Mouse (Mus musculus): ENCODE measurements around the gene Gabarapl2.
A peak's percentile ranks its signal among the peaks of the same experiment; 100 is the strongest.

The Gabarapl2 gene

DNA sequence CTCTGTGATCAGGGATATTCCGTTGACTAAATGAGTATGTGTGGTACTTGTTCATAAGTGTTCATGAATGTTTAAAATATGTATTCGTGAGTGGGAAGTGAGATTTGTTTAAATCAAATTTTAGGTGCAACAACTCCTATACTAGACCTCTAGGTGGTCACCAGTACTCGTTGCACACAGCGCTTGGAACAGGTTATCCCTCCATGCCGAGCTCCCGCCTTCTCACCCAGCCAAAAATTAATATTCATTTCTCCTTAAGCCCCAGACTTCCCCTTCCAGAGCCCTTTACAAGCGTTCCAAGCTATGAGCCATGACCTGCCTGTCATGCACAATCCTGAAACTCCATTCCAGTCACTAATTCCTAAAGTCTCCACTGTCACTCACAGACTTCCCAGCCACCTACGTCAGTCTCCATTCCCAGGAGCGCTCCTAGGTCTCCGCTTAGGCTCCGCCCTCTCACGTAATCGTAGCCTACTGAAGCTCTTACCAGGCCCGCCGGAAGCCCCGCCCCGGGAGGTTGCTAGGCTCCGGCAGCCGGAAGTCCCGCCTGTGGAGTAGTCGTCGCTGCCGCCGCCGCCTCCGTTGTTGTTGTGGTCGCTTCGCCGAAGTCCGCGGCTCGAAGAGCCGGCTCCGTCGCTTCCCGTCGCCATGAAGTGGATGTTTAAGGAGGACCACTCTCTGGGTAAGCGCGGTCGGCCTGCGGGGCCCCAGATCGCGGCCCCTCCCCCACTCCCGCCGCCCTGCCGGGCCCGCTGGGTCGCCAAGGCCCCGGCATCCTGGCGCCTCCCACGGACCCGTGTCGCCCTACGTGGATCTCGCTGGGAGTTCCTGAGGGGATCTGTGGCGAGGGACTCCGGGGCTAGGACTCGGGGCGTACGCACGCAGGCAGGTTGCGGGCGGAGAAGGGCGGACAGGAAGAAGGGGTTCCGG is at the start of gene Gabarapl2:
Gene Gabarapl2 (plus strand): TSS at position 533 of the 930 bp plus-strand sequence.
- DNase-seq (ENCODE audit: low spot score): peak; percentile 99

DNA sequence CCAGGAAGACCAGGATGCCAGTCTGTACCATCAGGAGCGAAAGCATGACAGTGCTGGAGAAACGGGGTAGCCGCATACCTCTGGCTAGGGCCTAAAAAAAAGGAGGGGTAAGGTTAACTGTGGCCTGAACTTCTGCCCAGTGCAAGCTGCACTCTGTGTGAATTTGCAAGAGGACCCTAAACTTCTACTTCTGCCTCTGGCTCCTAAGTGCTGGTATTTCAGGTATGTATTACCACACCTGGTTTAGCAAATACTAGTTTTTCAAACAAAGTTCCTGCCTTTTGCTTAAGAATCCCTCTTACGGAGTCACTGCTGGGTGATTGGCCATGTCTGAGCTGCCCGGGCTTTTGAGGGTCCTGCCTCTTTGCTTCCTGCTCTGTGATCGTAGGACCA is 49.6 kb upstream of the Gabarapl2 start:
- DNase-seq (ENCODE audit: low spot score): no peak

DNA sequence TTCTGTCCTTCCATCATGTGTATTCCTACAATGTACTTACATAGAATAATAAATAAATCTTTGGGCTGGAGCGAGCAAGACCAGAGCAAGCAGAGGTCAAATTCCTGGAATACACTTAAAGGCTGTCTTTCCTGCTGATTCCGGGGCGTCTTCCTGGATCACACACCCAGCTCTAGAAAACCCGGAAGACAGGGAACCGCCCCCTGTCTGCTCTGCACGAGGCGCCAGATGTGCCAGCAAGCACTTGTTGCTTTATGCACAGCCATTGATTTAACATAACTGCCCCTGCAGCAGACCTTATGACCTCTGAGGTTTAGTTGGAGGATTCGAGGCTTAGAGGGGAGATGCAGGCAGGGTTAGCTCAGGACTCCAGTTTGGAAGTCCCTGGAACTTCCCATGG is 48.5 kb upstream of the Gabarapl2 start:
- DNase-seq (ENCODE audit: low spot score): no peak

DNA sequence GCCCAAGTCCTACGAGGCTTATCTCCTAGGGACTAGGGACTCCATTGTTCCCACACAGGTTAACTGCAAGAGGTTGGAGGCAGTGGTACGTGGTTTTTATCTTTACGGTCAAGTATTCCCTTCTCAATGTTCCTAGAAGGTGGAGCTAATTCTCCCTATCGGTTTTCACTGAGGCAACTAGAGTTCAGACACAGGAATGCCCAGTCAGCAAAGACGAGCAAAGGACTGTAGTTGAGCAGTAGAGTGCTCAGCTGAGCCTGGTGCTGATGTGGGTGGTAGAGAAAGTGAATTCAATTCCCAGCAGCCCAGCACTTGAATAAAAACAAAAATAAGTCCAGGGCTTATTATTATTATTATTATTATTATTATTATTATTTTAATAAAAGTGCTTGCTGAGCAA is 47.9 kb upstream of the Gabarapl2 start:
- no peak for DNase-seq (ENCODE audit: low spot score)

DNA sequence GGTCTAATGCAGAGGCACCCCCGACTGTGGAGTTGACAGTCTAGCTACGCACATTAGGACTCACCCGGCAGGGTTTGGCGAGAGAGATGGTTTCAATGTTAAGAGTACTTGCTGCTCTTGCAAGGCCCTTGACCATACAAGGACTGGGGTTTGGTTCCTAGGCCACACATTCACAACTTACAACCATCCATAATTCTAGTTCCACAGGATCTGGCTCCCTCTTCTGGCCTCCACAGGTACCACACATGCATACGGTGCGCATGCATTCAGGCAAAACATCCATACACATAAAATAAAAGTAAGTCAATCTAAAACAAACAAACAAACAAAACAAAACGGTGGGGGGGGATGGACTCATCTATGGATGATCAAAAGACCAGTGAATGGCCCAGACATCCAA is 45.5 kb upstream of the Gabarapl2 start:
- no peak for DNase-seq (ENCODE audit: low spot score)

DNA sequence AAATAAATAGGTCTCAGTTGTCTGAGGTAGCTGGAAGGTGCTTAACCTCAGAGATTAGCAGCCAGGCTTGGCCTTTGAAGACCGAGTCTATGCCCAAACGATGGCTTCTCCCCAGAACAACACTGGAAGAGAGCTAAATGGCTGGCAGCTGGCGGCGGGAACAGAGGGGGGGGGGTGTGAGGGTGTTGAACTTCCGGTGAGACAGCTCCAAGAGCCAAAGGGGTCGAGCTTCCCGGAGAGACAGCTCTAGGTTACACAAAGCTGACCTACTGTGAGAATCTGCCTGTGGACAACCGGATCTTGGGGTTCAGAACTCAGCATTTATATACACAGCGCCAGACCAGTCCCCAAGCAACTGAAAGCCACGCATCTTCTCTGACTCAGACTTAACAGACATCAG is 41.9 kb upstream of the Gabarapl2 start:
- no peak for DNase-seq (ENCODE audit: low spot score)

DNA sequence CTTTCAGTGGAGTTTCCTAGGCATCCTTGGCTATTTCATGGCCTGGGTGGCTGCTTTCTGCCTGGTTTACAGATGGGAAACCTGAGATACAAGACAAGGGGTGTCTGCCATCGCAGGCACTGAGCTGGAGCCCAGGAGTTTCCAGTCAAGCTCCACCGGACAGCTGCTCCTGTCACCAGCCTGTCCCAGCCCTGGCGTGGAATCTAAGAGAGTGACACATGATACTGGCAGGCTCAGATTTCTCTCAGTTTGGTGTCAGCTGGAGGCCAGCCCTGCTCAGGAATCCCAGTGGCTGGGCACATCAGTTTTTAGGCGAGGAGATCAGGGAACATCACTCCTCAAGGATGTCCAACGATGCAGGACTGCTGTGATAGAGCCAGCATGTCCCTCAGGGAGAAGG is 38.4 kb upstream of the Gabarapl2 start:
- DNase-seq (ENCODE audit: low spot score): no peak

DNA sequence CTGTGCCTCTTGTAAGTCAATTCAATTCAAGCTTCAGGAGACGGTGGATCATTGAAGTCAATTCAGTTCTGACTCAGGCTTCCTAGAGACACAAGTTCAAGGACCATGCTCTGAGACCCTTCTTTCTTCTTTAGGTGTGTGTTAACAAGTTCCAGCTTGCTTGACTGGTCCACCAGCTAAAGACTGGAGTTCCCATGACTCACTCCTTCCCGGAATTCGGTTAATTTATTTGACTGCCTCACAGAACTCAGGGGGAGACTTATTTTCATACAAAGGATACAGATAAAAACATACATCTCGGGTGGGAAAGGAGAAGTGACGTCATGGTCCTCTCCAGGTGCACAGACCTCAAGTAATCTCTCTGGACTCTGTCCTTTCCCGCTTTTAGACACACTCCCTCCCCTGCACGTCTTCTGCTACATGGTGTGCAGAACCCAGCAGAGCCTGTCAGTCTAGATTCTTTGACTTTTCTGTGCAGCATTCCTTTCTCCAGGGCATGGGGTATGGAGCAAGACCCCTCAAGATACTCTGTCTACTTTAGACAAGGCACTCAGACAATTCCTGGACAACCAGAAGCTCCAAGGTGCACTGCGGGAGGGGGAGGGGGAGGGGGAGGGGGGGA is 34.9 kb upstream of the Gabarapl2 start:
- DNase-seq (ENCODE audit: low spot score): no peak

DNA sequence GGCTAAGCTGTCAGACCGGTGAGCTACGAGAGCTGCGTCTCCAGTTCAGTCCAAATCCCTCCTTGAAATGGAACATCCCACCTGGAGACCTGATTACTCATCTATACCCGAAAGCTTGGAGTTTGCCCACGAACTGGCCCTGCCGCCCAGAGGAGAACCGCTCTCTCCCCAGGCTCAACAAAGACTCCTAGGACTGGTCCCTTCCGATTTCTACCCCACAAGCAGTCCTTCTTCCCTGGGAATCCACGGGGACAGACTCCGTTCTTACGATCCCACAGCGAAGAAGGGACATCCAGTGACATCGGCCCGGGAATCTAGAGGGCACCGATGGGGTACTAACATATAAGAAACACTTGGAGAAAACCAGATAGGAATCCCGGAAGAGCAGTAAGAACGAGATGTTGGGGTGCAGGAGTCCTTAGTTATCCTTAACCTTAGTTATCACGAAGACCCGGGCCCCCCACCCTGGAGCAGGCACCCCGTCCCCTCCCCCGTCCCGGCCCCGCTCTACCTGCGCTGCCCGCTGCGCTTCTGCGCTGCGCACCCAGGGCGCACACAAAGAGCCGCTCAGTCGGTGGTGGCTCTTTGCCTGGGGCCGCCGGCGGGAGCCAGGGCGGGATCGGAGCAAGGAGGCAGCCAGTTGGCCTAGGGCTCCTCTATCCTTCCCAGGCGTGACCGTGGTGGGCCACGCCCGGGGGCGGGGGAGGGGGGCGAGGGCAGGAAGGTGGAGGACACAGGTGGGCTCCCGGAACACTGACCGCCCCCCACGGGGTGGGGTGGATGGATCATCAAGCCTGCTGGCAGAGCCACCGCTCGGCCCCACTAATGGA is 30.7 kb upstream of the Gabarapl2 start, which contains the start of gene Chst5:
Gene Chst5 (minus strand): TSS at position 827 of the 830 bp plus-strand sequence.
- DNase-seq (ENCODE audit: low spot score): no peak

DNA sequence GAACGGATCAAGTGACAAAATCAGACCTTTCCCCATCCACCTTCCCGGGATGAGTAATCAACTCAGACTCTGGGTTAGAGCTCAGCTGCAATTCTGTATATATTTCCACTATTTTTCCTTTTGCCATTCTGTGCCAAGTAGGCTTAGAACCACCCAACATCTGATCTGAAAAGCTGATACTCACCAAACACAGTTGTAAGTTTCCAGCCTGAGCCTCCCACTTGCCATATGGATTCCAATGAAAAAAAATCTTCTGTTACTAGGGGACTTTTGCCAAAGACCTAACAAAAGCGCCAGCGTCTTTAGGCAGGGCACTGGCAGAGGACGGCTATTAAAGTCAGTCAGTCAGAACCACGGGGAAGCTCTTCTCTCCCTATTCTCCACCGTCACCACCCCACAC is 28.9 kb upstream of the Gabarapl2 start:
- no peak for DNase-seq (ENCODE audit: low spot score)

DNA sequence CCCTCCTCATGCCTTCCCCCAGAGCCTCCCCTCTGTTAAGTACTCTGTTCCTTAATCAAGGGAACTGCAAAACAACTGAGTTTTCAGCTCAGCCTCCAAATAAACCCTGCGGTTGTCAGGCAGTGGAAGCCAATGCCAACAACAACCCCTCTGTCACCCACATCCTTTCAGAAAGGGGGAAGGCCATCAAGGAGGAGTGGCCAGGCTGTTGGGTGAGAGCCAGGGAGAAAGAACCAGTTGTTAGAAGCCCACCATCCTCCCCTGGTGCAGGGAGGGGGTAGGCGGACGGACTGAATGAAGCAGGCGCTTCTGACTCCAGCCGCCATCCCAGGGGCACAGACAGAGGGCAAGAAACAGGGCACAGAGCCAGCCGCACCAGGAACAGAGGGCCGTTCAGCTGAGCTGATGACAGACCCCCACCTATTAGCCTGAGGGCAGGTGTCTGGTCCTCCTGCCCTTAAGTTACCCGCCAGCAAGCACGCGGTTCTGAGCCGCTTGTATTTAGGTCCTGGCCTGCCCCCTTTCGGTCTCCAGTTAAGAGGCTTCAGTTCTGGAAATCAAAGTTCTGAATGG is 27.6 kb upstream of the Gabarapl2 start:
- no peak for DNase-seq (ENCODE audit: low spot score)

DNA sequence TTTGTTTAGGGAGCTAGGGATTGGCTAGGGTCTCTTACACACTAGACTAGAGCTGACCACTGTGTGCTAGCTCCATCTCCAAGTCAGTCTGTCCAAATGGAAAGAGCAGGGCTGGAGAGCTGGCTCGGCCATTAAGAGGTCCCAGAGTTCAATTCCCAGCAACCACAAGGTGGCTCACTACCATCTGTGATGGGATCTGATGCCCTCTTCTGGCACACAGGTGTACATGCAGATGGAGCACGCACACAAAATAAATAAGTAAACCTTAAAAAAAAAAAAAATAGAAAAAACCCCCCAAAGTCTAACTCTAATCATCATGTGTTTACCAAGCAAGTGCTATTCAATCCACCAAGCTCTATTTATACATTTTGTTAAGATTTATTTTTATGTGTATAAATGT is 20.8 kb upstream of the Gabarapl2 start:
- no peak for DNase-seq (ENCODE audit: low spot score)

DNA sequence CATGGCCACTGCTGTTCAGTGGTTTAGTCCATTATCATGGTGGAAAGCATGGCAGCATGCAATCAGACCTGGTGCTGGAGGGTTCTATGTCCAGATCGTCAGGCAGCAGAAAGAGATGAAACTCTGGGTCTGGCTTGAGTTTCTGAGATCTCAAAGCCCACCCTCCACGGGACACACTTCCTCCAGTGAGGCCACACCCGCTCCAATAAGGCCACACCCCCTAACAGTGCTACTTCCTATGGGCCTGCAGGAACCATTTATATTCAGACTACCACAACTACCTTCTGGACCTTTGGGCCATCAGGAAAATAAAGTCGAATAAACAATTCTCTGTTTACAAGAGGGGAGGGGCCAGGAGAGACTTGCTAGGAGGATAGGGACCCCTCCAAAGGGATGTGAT is 19.5 kb upstream of the Gabarapl2 start:
- DNase-seq (ENCODE audit: low spot score): no peak

DNA sequence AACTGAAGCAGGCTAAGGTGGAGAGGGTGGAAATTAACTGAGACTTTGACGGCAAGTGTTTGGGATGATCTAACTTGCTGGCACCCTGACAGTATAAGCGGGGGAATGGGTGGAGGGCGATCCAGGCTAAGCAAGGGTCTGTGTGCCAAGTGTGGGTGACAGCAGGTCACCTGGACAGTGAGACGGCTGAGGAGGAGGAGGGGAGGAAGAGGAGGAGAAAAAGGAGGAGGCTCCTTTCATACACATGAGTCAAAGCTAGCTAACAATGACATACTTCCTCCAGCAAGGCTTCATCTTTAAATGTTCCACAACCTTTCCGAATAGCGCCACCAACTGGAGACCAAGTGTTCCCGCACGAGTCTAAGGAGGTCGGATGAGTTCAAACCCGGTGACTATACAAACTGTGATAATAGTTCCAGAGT is 17.1 kb upstream of the Gabarapl2 start:
- DNase-seq (ENCODE audit: low spot score): peak; percentile 63

DNA sequence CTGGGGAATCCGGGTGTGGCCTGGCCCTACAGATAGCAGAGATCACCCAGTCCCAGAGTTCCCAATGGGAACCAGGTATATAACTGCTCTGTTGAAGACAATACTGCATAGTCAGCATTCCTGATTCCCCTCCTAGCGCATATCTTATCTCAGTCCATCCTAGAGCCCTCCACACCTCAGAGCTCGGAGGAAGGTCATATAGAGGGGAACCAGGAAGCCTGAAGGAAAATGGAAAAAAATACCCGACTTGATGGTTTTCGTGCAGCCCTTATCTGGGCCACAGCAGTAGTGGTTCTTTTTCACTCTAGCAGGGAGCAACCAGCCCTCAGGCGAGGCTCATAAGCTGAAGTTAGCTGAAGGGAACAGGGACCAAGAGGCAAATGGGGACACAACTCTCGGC is 15.5 kb upstream of the Gabarapl2 start:
- DNase-seq (ENCODE audit: low spot score): no peak

DNA sequence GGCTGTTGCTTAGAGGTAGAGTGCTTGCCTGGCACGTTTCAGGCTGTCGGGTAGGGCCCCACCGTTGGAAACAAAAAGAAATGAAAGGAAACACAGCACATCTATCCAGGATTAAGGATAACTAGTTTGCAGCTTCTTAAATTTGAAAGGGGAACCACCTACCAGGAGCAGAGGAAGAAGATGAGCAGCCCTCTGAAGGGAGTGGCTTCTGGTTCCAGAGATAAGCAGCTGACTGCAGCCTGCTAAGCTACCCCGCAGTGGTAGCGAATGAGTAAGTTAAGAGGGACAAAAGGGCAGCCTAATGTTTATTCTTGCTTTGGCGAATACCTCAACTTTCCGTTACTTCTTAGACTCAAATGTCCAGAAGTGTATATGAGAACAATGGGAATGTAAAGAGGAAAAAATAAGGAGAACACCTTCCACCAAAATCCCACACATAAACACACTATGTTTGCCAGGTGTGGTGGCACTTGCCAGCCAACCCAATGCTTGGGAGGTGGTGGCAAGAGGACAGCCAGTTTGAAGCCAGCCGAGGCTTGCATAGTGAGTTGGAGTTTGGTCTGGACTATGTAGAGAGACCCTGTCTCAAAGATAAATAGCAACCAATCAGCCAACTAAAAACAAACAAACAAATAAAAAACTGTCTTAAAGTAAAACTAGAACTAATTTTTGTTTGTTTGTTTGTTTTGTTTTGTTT is 10.7 kb upstream of the Gabarapl2 start:
- DNase-seq (ENCODE audit: low spot score): no peak

DNA sequence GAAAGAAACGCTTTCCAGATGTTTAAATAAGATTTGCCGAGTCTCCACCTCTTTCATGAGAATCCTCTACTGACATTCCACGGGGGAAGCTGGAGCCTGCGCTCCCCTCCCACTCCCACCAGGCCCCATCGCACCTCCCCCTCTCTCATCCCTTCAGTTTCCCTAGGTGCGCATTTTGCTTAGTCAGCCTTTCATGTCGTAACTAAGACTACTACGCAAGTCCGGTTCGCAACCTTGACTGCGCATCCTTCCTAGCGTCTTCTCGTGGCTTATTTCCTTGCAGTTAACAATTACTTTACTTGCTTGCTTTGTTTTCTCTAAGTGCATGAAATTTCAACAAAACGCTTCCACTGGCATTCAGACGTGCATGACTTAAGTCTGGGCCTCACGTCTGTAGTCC is 8.8 kb upstream of the Gabarapl2 start:
- no peak for DNase-seq (ENCODE audit: low spot score)

DNA sequence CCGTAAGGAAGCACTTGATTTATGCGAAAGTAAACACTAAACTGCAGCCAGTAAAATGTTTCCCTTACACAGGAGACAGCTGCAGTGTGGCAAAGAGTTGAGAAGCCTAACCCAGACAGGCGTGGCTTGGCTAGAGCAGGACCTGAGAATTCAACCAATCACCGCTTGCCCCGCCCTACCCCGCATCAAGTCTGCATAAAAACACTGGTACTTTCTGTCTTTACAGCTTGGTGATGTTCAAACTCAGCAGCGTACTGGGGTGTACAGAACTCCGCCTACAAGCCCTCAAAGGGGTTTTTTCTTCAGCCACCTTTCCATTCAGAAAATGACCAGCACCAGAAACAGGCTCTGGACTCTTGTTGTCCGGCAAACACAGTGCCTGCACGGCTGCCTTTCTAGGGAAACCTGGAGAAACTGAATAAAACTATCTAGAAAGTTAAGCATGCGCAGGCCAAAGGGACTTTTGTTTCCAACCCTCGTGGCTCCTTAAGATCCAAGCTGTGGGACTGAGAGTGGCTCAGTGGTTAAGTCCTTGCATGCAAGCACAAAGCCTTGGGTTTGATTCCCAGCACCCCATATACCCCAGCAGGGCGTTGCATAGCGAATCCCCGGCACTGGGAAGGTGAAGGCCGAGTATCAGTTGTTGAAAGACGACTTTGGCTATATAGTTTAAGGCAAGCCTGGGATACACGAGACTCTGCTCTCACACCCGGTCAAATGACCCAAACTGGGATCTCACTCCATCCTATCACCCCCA is 7.7 kb upstream of the Gabarapl2 start:
- peak; percentile 93 for DNase-seq (ENCODE audit: low spot score)

DNA sequence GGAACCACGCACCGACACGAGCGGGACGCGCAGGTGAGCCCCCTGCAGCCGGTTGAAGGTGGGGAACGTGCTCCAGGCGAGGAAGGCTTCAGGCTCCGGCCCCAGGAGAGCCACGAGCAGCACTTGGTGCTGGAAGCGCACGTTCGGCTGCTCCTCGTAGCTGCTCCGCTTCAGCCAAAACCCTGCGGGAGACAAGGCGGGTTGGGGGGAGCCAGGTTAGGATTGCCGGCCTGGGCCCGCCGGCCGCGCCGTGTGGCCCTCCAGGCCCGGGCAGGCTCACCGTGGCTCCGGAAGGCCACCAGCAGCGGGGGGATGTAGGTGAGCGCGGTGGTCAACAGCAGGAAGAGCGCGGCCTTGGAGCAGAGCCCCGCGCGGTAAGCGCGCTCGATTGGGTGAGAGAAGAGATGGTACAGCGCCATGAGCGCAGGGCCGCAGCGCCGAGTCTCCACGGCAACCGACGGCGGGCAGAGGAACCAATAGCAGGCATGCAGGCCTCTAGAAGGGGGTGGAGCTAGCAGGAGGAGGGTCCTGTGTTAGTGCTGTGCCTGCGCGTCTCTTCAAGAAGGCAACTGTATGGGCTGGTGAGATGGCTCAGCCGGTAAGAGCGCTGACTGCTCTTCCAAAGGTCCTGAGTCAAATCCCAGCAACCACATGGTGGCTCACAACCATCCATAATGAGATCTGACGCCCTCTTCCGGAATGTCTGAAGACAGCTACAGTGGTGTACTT is 7.0 kb upstream of the Gabarapl2 start, which contains the start of gene Tmem231:
Gene Tmem231 (minus strand): TSS at position 534 of the 729 bp plus-strand sequence.
- peak; percentile 91 for DNase-seq (ENCODE audit: low spot score)

DNA sequence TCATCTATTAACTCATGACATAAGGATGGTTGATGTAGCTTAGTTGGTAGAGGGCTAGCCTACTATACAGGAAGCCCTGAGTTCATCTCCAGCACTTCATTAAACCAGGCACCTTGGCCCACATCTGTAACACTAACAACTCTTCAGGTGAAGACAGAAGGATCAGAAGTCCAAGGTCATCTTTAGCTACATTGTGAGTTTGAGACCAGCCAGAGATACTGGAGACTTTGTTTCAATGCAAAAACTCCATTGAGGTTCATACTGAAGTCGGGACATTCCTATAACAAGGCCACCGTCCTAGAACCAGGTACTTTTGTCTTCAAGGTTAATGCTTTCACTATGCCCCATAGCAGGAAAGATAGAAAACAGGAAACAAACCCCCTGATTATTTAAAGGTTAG is 6.3 kb upstream of the Gabarapl2 start:
- DNase-seq (ENCODE audit: low spot score): no peak

Data from adipocyte (in vitro differentiated cells).